Mouse (Mus musculus) skeletal muscle tissue, postnatal 0 days (tissue): ENCODE data around the gene Vars. TPM values are rescaled to one million over a fixed set of nuclear protein-coding genes. Genes with fewer than 3 reads are reported as not detected.

Experiments
- polyA plus RNA-seq: library from polyadenylated mRNA; unstranded; fragments of >200 nt; fragmentation: Nextera tagmentation; extraction: Ambion mirVana; gene quantifications from 2 replicates; pipeline ENCODE4 v1.2.1, GENCODE M21; 2015

The Vars gene
- 27.6 and 32.6 TPM in 2 replicates for polyA plus RNA-seq

DNA sequence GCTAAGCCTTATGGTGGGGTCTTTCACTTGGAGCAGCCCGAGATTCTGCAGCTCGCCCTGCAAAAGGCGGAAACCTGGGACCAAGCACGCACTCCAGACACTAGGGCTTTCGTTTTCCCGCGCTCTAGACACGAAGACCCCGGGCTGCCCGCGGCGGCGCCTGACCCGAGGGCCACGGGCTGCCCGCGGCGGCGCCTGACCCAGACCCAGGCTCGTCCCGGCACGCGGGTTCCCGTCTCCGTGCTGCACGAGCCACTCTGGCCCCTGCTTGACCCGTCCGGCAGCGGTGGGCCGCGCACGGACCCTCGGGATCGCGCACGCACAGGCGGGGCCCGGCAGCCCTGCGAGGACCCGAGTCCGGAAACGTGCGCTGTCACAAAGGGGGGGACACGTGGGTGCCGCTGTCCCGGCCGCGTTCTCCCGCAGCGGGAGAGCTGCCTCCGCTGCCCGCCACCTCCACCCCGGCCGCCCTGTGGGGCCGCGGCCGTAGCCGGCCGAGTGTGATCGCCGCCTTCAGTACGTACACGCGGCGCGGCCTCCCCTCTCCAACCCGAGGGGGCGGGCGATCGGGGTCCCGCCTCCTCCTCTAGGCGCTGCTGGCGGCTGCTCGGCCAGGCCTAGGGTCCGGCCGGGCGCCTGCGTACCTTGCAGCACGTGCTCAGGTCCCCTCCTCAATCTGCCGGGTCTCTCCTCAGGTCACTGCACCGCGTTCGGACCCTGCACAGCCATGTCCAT lies at the start of gene Vars:
Gene Vars, plus strand, starts transcription at position 271 of the 735 bp plus-strand sequence.

DNA sequence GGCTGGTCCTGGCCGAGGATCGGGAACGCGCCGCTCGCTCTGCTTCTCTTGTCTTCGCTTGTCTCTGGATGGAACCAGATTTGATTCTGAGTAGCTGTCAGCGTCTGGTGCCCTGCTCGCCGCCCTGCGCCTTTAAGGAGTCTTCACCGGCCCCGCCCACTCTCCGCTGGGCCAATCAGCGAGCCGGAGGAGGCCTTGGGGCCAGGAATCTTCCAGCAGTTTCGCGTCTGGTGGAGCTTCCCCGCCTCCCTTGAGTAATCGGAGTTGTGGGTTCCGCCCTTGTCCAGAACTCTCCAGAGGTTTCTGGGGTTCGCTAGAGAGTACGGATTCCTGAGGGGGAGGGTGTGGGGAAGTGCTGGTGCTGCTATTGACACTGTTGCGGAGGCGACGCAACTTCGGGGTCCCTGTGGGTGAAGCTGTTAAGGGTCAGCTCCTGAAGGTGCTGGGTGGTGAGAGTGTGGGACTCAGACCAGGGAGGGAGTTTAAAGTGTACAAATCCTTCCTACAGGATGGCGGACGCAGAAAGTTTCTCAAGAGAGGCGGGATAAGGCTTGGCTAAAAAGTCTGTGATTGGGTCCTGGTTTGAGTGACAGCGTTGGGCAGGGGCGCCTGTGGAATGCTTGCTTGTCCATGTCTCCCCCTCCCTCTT lies 41.5 kb upstream of the Vars start, which contains the start of gene Hspa1b:
Gene Hspa1b, minus strand, starts transcription at position 109 of the 649 bp plus-strand sequence.

DNA sequence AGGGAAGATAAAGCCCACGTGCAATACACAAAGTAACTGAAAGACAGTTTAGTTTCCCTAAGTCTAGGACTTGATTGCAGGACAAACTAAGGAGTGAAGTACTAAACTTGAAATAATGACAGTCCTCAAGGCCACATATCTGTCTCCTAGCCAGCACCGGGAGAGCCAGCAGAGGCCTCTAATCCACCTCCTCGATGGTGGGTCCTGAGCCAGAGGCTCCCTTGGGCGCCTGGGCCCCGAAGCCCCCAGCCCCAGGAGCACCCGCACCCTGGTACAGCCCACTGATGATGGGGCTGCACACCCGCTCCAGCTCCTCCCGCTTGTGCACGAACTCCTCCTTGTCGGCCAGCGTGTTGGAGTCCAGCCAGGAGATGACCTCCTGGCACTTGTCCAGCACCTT lies 31.0 kb upstream of the Vars start, which contains the start of gene Gm20481:
Gene Gm20481, plus strand, starts transcription at position 91 of the 400 bp plus-strand sequence.

DNA sequence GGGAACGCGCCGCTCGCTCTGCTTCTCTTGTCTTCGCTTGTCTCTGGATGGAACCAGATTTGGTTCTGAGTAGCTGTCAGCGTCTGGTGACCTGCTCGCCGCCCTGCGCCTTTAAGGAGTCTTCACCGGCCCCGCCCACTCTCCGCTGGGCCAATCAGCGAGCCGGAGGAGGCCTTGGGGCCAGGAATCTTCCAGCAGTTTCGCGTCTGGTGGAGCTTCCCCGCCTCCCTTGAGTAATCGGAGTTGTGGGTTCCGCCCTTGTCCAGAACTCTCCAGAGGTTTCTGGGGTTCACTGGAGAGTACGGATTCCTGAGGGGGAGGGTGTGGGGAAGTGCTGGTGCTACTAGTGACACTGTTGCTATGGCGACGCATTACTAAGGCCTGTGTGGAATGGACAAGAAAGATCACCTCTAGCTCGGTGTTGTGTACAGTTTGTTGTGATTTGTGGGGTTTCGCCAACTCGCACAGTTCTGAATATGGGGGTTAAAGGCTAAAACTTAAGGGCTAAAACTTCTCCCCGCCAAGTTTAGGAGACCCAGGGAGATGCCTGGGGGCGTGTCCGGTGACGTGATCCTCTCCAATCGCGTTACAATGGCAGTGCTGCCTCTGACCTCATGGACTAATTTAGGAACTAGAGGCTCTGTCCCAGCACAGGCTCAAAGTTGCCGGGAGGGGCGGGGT lies 28.6 kb upstream of the Vars start, which contains the start of the genes Hspa1a and Hspa1l:
Gene Hspa1a, minus strand, starts transcription at position 88 of the 681 bp plus-strand sequence.
Gene Hspa1l, plus strand, starts transcription at position 635 of the 681 bp plus-strand sequence.

DNA sequence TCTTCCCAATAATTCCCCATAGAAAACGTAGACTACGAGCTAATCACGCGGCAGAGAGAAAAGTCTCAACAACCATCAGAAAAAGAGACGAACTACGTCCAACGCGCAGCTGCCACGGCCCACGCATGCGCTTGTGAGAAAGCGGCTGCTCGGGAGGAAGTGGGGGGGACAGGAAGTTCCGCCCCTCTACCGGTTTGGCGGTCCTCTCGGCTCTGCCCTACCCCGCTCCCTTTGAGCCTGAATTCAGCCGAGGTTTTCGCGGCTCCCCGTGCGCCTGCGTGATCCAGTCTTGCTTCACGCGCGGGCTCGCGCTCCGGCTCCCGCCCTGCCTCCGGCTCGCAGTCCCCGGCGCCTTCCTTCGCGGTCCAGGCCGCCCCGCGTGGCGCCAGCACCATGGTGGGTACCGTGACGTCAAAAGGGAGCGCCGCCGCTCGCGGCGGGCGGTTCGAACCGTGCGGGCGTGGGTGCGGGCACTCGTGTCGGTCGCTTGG lies 19.1 kb upstream of the Vars start, which contains the start of gene Lsm2:
Gene Lsm2, plus strand, starts transcription at position 173 of the 491 bp plus-strand sequence.

DNA sequence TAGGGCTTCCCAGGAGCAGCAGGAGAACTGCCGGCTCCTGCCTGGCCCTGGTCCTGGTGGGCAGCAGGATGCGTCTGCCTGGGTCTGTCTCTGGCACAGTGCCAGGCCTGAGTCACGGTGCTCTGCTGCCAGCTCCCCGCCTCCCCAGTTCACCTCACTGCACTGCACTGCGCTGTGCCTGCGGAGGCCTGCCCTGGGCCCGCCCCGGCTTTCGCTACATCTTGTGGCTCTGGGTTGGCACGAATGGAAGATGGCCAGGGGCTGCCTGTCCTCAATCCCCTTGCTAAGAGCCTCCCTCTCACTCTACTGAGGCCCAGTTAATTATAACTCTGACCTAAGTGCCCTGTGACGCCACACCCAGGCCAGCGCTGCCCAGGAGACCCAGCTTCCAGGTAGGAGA lies 15.6 kb downstream of the Vars start, which contains the start of gene Vwa7:
Gene Vwa7, plus strand, starts transcription at position 204 of the 400 bp plus-strand sequence.

DNA sequence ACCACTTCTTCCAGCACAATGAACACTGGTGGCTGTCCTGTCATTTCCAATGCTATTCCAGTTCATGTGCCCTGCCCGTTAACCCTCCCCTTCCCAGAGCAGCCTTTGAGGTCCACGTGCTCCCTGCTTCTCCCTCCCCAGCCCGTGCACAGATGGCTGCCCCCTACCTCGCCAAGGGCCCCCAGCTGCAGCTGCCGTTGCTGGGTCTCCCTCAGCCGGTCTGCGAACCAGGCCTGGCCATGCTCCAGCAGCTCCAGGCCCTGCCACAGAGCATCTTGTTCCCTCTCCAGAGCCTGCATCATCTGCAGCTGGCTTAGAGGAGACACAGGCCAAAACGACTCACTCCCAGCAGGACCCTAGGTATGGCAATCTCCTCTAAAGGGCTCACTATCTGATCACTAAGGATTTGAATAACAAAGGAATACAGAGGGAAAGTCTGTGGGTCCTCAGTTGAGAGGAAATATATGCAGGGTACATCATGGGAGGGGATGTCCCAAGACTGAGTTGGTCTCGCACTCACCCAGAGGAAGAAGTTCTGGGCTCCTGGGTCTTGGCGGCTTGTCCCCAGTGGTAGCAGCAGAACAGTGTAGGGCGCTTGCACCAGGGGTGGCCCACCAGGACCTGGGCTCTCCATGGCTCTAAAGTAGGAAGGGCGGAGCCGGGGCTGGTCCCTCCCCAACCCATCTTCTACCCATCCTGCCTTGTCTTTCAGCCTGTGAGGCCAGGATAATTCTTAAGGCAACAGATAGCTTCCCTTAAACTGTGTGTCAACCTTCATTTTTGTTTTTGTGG lies 26.7 kb downstream of the Vars start, which contains the start of gene Sapcd1:
Gene Sapcd1, minus strand, starts transcription at position 740 of the 792 bp plus-strand sequence.

DNA sequence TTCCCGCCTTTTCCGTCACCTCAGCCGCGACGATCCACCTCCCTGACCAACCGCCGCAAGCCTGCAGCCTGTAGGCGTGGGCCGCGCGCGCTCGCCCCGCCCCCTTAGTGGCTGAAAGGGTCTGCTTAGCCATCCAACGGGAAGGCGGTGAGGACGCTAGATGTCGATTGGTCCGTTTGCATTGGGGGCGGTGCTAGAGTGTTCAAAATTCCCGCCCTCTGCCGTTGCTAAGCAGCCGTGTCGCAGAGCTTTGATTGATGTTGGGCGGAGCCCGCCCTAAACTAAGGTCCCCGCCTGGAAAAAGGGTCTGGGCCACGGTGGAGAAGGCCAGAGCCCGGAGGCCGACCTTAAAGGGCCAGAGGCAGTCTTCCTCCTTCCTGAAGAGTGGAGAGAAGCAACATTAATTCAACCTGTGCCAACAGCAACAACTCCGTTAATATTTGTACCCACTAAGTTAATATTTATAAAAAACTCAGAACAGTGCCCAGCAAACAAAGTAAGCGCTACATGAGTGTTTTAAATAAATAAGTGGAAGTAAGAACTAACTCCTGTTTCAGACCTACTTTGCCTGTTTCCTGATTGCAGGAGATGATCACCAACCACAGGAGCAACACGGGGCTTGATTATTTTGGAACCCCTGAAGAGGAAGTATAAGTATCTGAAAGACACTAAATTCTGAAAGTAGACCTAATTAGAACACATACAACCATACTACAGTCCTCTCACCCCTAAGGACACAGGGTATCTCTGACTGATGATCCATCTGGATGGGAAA lies 46.1 kb downstream of the Vars start, which contains the start of gene Msh5:
Gene Msh5, minus strand, starts transcription at position 65 of the 775 bp plus-strand sequence.

DNA sequence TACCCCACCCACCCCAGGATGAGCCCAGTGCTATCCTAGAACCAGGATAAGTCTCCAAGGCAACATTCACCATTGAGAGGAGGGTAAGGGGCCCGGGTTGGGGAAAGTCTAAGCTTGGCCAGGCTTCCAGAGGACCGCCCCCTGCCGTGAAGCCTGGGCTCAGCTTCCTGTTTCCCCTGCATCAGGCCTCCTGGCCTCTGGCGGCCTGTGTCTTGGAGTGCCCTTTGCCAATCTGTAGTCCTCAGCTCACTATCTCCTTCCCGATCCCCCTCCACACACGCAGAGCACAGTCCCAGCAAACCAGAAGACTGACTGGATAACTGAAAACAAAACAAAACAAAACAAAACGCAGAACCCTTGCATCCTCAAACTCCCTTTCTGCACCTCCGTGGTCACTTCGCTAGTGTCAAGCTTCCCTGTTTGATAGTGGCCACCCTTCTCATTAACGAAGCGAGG lies 48.8 kb downstream of the Vars start, which contains the start of gene Clic1:
Gene Clic1, plus strand, starts transcription at position 406 of the 456 bp plus-strand sequence.

DNA sequence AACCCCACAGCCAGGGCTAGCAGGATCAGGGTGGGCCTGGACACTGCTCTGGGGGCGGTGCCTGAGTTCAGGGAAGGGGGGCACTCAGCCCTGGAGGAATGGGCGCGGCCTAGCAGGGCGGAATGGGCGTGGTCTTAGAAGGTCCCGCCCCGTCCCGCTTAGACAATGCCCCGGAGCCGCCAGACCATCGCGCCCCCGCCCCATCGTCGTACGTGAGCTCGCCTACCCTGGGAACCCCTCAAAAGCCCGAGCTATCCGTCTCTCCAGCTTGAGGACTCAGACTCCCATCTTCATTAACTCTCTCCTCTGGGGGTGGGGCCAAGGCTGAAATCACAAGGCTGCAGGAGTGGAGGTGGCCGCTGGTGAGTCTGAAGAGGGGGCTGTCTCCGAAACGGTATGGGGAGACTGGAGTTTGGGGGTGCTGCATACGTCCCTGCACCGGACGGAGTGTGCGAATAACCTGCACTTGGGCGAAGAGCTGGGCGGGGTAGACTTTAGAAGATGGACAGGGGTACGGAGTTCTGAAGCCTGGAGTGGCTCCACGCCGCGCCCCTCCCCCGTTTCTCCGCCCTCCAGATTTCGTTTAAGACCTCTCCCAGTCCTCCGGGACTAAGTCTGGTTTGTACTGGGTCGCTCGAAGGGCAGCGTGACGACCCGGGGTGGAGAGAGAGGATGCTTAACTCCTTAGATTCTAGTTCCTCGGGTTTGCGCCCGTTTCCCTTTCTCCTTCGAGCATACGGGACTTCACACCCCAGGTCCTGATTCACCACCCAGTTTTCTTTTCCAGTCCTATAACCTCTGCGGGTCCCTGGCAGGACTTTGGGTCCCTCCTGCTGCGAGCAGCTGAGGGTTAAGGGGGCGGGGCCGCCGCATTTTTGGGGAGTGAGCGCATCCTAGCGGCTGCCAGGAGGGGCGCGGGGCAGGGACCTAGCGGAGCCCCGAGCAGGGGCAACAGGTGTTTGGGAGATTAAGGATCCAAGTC lies 58.4 kb downstream of the Vars start, which contains the start of gene Ddah2:
Gene Ddah2, plus strand, starts transcription at position 125 of the 982 bp plus-strand sequence.

DNA sequence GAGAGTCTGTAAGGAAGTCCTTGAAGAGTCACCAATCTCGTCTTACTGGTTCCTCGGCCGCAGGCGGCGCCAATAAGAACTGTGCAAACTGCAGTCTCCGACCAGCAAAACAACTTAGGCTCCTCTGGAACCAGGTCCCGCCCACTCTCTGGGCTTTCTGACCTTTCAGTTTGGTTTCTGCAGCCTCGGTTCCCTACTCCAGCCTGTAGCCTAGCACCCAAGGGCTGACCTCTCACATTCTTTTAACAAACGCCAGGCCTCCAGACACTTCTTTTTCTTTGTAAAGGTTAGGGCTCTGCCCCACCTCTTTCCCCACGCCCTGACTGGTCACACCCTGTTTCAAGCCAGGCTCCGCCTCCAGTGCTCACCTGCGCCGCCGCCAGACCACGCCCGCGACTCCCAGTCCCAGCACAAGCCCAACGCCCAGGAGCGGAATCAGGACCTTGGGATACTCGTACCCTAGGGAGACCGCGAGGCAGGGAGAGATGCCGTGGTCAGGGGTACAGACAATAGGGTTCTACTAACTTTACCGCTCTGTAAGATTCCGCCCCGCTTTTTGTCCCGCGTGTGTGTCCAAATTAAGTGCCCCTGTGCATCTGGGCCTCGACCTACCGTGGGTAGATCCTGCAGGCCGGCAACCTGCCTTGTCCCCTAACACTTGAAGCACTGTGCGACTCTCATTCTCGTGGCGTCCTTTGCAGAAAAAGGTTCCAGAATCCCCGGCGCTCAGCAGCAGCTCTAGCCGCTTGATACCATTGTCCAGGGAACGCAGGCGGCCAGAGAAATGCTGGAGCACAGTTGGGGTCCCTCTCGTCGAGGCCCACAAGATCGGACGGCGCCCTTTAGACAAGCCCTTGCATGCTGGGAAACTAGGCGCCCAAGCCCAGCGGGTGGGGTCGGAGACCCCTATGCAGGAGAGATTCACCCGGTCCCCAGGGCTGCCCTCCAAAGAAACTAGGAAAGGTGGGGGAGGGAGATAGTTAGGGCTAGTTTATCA lies 64.5 kb downstream of the Vars start, which contains the start of gene Ly6g6c:
Gene Ly6g6c, plus strand, starts transcription at position 438 of the 997 bp plus-strand sequence.

Other genes with a start within 250 kb of the Vars start
- not detected in 2 replicates for gene Cyp21a1, start 196.4 kb upstream of the Vars start, polyA plus RNA-seq
- gene Stk19, start 164.0 kb upstream of the Vars start, polyA plus RNA-seq, result 11.6 and 15.6 TPM in 2 replicates
- 21.0 and 22.2 TPM in 2 replicates for gene Dxo, start 164.0 kb upstream of the Vars start, polyA plus RNA-seq
- 15.7 and 16.8 TPM in 2 replicates for gene Skiv2l, start 150.8 kb upstream of the Vars start, polyA plus RNA-seq
- 33.1 and 42.1 TPM in 2 replicates for gene Nelfe, start 150.6 kb upstream of the Vars start, polyA plus RNA-seq
- gene Cfb, start 138.5 kb upstream of the Vars start, polyA plus RNA-seq, result 4.1 and 6.3 TPM in 2 replicates
- gene Zbtb12, start 121.5 kb upstream of the Vars start, polyA plus RNA-seq, result 0.87 and 0.99 TPM in 2 replicates
- gene Gm20547, start 118.9 kb upstream of the Vars start, polyA plus RNA-seq, result not detected in 2 replicates
- gene C2, start 102.7 kb upstream of the Vars start, polyA plus RNA-seq, result 5.1 and 9.4 TPM in 2 replicates
- 26.7 and 27.6 TPM in 2 replicates for gene Ehmt2, start 102.5 kb upstream of the Vars start, polyA plus RNA-seq
- gene Slc44a4, start 86.5 kb upstream of the Vars start, polyA plus RNA-seq, result not detected in 2 replicates
- 12.8 and 14.9 TPM in 2 replicates for gene Neu1, start 69.7 kb upstream of the Vars start, polyA plus RNA-seq
- gene Hspa1b, start 41.7 kb upstream of the Vars start, polyA plus RNA-seq, result 0.12 and 0.27 TPM in 2 replicates
- 0.32 TPM in 1 of 2 replicates, not detected in the other for gene Gm20481, start 31.1 kb upstream of the Vars start, polyA plus RNA-seq
- gene Hspa1a, start 28.8 kb upstream of the Vars start, polyA plus RNA-seq, result 2.5 and 3.8 TPM in 2 replicates
- gene Hspa1l, start 28.3 kb upstream of the Vars start, polyA plus RNA-seq, result 2.7 and 2.8 TPM in 2 replicates
- gene Lsm2, start 19.1 kb upstream of the Vars start, polyA plus RNA-seq, result 54.1 and 55.4 TPM in 2 replicates
- gene Vwa7, start 15.6 kb downstream of the Vars start, polyA plus RNA-seq, result 0.46 and 0.53 TPM in 2 replicates
- 10.6 and 11.5 TPM in 2 replicates for gene Sapcd1, start 27.0 kb downstream of the Vars start, polyA plus RNA-seq
- gene Msh5, start 45.8 kb downstream of the Vars start, polyA plus RNA-seq, result 2.2 and 3.5 TPM in 2 replicates
- gene Clic1, start 49.0 kb downstream of the Vars start, polyA plus RNA-seq, result 115 and 138 TPM in 2 replicates
- gene Ddah2, start 58.0 kb downstream of the Vars start, polyA plus RNA-seq, result 144 and 157 TPM in 2 replicates
- 11.3 TPM in 1 of 2 replicates, not detected in the other for gene Ly6g6c, start 64.4 kb downstream of the Vars start, polyA plus RNA-seq
- 0.08 and 0.30 TPM in 2 replicates for gene Mpig6b, start 65.2 kb downstream of the Vars start, polyA plus RNA-seq
- 2.1 TPM in 1 of 2 replicates, not detected in the other for gene Ly6g6e, start 75.9 kb downstream of the Vars start, polyA plus RNA-seq
- gene Ly6g6d, start 77.1 kb downstream of the Vars start, polyA plus RNA-seq, result 0.49 and 1.2 TPM in 2 replicates
- gene Ly6g6f, start 84.6 kb downstream of the Vars start, polyA plus RNA-seq, result 0.11 and 0.29 TPM in 2 replicates
- 87.8 and 89.8 TPM in 2 replicates for gene Abhd16a, start 88.3 kb downstream of the Vars start, polyA plus RNA-seq
- gene Ly6g5c, start 107.3 kb downstream of the Vars start, polyA plus RNA-seq, result 0.38 TPM in 1 of 2 replicates, not detected in the other
- 0.22 and 0.37 TPM in 2 replicates for gene Ly6g5b, start 114.4 kb downstream of the Vars start, polyA plus RNA-seq
- 8.4 and 9.1 TPM in 2 replicates for gene Gpank1, start 120.5 kb downstream of the Vars start, polyA plus RNA-seq
- 203 and 204 TPM in 2 replicates for gene Csnk2b, start 121.1 kb downstream of the Vars start, polyA plus RNA-seq
- gene D17H6S53E, start 125.4 kb downstream of the Vars start, polyA plus RNA-seq, result 10.6 and 11.8 TPM in 2 replicates
- gene Apom, start 131.1 kb downstream of the Vars start, polyA plus RNA-seq, result 0.30 and 0.81 TPM in 2 replicates
- 39.5 and 42.1 TPM in 2 replicates for gene Bag6, start 134.2 kb downstream of the Vars start, polyA plus RNA-seq
- 51.8 and 55.0 TPM in 2 replicates for gene Prrc2a, start 163.9 kb downstream of the Vars start, polyA plus RNA-seq
- gene Aif1, start 175.1 kb downstream of the Vars start, polyA plus RNA-seq, result 11.0 and 18.3 TPM in 2 replicates
- 14.2 and 24.5 TPM in 2 replicates for gene Lst1, start 187.5 kb downstream of the Vars start, polyA plus RNA-seq
- 1.3 and 2.2 TPM in 2 replicates for gene Ltb, start 193.5 kb downstream of the Vars start, polyA plus RNA-seq
- 0.49 and 0.74 TPM in 2 replicates for gene Tnf, start 201.0 kb downstream of the Vars start, polyA plus RNA-seq
- 0.12 and 0.24 TPM in 2 replicates for gene Lta, start 204.4 kb downstream of the Vars start, polyA plus RNA-seq
- 0.40 and 0.83 TPM in 2 replicates for gene Gm16181, start 219.8 kb downstream of the Vars start, polyA plus RNA-seq
- gene Atp6v1g2, start 232.7 kb downstream of the Vars start, polyA plus RNA-seq, result 3.3 and 3.9 TPM in 2 replicates
- gene Nfkbil1, start 234.8 kb downstream of the Vars start, polyA plus RNA-seq, result 8.5 and 8.8 TPM in 2 replicates
- 131 and 157 TPM in 2 replicates for gene Ddx39b, start 240.8 kb downstream of the Vars start, polyA plus RNA-seq